Mouse (Mus musculus): ENCODE results near the gene Vps53.

Vps53 gene

GRCm38 (mm10) chr11:76056487-76056886 lies 123.0 kb downstream of the Vps53 start:
- in situ Hi-C loops (cut with MboI, MseI) = no loop called here

- in situ Hi-C loops (cut with MboI, MseI) = no loop called here
These were observed 127.0 kb downstream of the Vps53 start for GRCm38 (mm10) chr11:76052496-76052895.

- in situ Hi-C loops (cut with MboI, MseI) = no loop called here
These were observed 128.4 kb downstream of the Vps53 start for GRCm38 (mm10) chr11:76050967-76051512.

- in situ Hi-C loops (cut with MboI, MseI) = no loop called here
These were observed 128.9 kb downstream of the Vps53 start for GRCm38 (mm10) chr11:76050509-76050908.

- in situ Hi-C loops (cut with MboI, MseI) = no loop called here
These were observed 134.1 kb downstream of the Vps53 start for GRCm38 (mm10) chr11:76045367-76045766.

GRCm38 (mm10) chr11:76044468-76044867 lies 135.0 kb downstream of the Vps53 start:
- in situ Hi-C loops (cut with MboI, MseI) = no loop called here

- in situ Hi-C loops (cut with MboI, MseI) = no loop called here
These were observed 136.6 kb downstream of the Vps53 start for GRCm38 (mm10) chr11:76042882-76043281.

GRCm38 (mm10) chr11:76042041-76042638 lies 137.3 kb downstream of the Vps53 start:
- in situ Hi-C loops (cut with MboI, MseI) = no loop called here

GRCm38 (mm10) chr11:76040761-76041376 lies 138.6 kb downstream of the Vps53 start:
- in situ Hi-C loops (cut with MboI, MseI) = no loop called here

GRCm38 (mm10) chr11:76040106-76040505 lies 139.3 kb downstream of the Vps53 start:
- in situ Hi-C loops (cut with MboI, MseI) = no loop called here

- in situ Hi-C loops (cut with MboI, MseI) = no loop called here
These were observed 140.0 kb downstream of the Vps53 start for GRCm38 (mm10) chr11:76039271-76040053.

- in situ Hi-C loops (cut with MboI, MseI) = no loop called here
These were observed 141.7 kb downstream of the Vps53 start for GRCm38 (mm10) chr11:76037581-76038294.

GRCm38 (mm10) chr11:76035182-76035581 lies 144.3 kb downstream of the Vps53 start:
- in situ Hi-C loops (cut with MboI, MseI) = no loop called here

- in situ Hi-C loops (cut with MboI, MseI) = no loop called here
These were observed 145.6 kb downstream of the Vps53 start for GRCm38 (mm10) chr11:76033836-76034235.

- in situ Hi-C loops (cut with MboI, MseI) = no loop called here
These were observed 146.1 kb downstream of the Vps53 start for GRCm38 (mm10) chr11:76033359-76033758.

GRCm38 (mm10) chr11:76028072-76028465 lies 151.4 kb downstream of the Vps53 start:
- in situ Hi-C loops (cut with MboI, MseI) = loop anchor here (10.0 kb wide), 1 partner anchor 467 kb away; no protein-coding TSS in a partner anchor

GRCm38 (mm10) chr11:76027139-76028071 lies 152.0 kb downstream of the Vps53 start, which contains the start of gene Rflnb:
Gene Rflnb, minus strand, starts transcription at chr11:76027782.
- in situ Hi-C loops (cut with MboI, MseI) = loop anchor here (10.0 kb wide), 1 partner anchor 467 kb away; no protein-coding TSS in a partner anchor

- in situ Hi-C loops (cut with MboI, MseI) = loop anchor here (10.0 kb wide), 1 partner anchor 468 kb away; no protein-coding TSS in a partner anchor
These were observed 152.8 kb downstream of the Vps53 start for GRCm38 (mm10) chr11:76026527-76027138.

GRCm38 (mm10) chr11:76025080-76025583 lies 154.3 kb downstream of the Vps53 start:
- in situ Hi-C loops (cut with MboI, MseI) = loop anchor here (10.0 kb wide), 1 partner anchor 470 kb away; no protein-coding TSS in a partner anchor

GRCm38 (mm10) chr11:76020916-76021315 lies 158.5 kb downstream of the Vps53 start:
- in situ Hi-C loops (cut with MboI, MseI) = loop anchor here (10.0 kb wide), 1 partner anchor 474 kb away; no protein-coding TSS in a partner anchor
